Mouse (Mus musculus) embryonic fibroblast, embryonic 13.5 days (primary cell): Measurements from ENCODE around the gene Ccdc106.
A peak's percentile ranks its signal among the peaks of the same experiment; 100 is the strongest.

Source experiments
- CTCF ChIP-seq: IDR thresholded peaks from 2 replicates; pipeline ENCODE4 v1.5.1; 2011; ENCODE audit warnings: mild to moderate bottlenecking, control low read depth, low read length, moderate library complexity, borderline replicate concordance; ENCODE audit not compliant: insufficient read depth
- POLR2A ChIP-seq: IDR thresholded peaks from 2 replicates; pipeline ENCODE4 v1.6.1; 2011; ENCODE audit warnings: low read depth, mild to moderate bottlenecking, control low read depth, low read length, moderate library complexity

GRCm38 (mm10) chr7:5052438-5052837, 32.1 kb downstream of the Ccdc106 start:
- TF ChIP-seq CTCF, result no peak
- TF ChIP-seq POLR2A, result peak; percentile 9; the same call in 1 of the 2 replicates
